Comparison of ENCODE assay signal across 8 mouse cellular contexts in the genomic region with DNA sequence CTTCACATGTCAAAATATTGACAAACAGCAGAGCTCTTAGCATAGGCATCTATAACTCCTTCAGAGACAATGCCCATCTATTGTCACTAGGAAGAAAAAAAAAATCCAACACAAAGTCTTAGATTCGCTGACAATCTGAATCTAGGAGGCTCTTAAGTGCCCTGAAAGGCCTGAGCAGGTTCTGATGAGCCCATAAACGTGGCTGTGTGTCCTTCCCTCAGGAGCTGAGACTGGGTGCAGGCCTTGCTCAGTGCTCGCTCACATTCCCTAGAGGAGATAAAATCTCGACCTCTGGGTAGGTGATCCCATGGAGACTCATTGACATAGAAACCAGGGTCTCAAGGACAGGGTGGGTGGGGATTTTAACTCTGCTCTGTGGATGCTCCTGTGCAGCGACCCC. TPM values are rescaled to one million over a fixed set of nuclear protein-coding genes. Genes with fewer than 3 reads are reported as not detected.
A peak's percentile ranks its signal among the peaks of the same experiment; 100 is the strongest.
DNase-seq lines count a peak whose midpoint lies in the region; ATAC-seq and TF ChIP-seq lines count a peak whose summit lies in the region.

No protein-coding gene starts in this region.

- intact Hi-C loops in left cerebral cortex, adult 2 months (cut with DNase I) = no loop called here
- intact Hi-C loops in left cerebral cortex, postnatal 10 days (cut with DNase I) = no loop called here
- intact Hi-C loops in left cerebral cortex, postnatal 14 days (cut with DNase I) = no loop called here

- H3K9ac ChIP-seq in embryonic facial prominence, embryonic 14.5 days (ENCODE audit: low read depth, low read length) = 0 out of 2 replicates have a peak overlapping the region, but pooled peaks have one; percentile 72
- H3K9ac ChIP-seq in intestine, postnatal 0 days (ENCODE audit: low read depth, low read length) = no peak overlapping the region
- H3K9ac ChIP-seq in neural tube, embryonic 15.5 days (replicated peaks) = peak overlapping the region; percentile 80

- no peak for TF ChIP-seq CTCF in left cerebral cortex, adult 2 months (IDR thresholded peaks at IDR 0.05)
- no peak for TF ChIP-seq CTCF in intestine, postnatal 0 days (IDR thresholded peaks at IDR 0.05; ENCODE audit: low read depth)

- no peaks in the 10 kb centered on the region for H3K9me3 ChIP-seq in embryonic facial prominence, embryonic 14.5 days (ENCODE audit: control insufficient read depth, low read length)
- H3K9me3 ChIP-seq in intestine, postnatal 0 days (ENCODE audit: control insufficient read depth) = no peaks in the 10 kb centered on the region
- H3K9me3 ChIP-seq in neural tube, embryonic 15.5 days (replicated peaks) = no peaks in the 10 kb centered on the region

- no peak overlapping the region for H3K27ac ChIP-seq in left cerebral cortex, adult 2 months
- H3K27ac ChIP-seq in embryonic facial prominence, embryonic 14.5 days (replicated peaks; ENCODE audit: low read depth, low read length) = no peak overlapping the region
- H3K27ac ChIP-seq in intestine, postnatal 0 days (ENCODE audit: low read depth, low read length) = no peak overlapping the region
- H3K27ac ChIP-seq in neural tube, embryonic 15.5 days (replicated peaks) = no peak overlapping the region

- H3K4me2 ChIP-seq in embryonic facial prominence, embryonic 14.5 days (ENCODE audit: low read depth, low read length) = peak overlapping the region; percentile 91
- peak overlapping the region; percentile 92 for H3K4me2 ChIP-seq in intestine, postnatal 0 days (replicated peaks; ENCODE audit: low read depth)
- peak overlapping the region; percentile 83 for H3K4me2 ChIP-seq in neural tube, embryonic 15.5 days

- H3K36me3 ChIP-seq in embryonic facial prominence, embryonic 14.5 days (ENCODE audit: control insufficient read depth, insufficient read depth, low read length) = no peaks in the 10 kb centered on the region
- no peaks in the 10 kb centered on the region for H3K36me3 ChIP-seq in intestine, postnatal 0 days (ENCODE audit: control insufficient read depth, insufficient read depth)
- no peaks in the 10 kb centered on the region for H3K36me3 ChIP-seq in neural tube, embryonic 15.5 days

- no peak for ATAC-seq in embryonic facial prominence, embryonic 14.5 days (ENCODE audit: low read depth)
- no peak for ATAC-seq in intestine, postnatal 0 days
- no peak for ATAC-seq in neural tube, embryonic 15.5 days (ENCODE audit: low FRiP score)
- no peak for ATAC-seq in erythroblast, adult 5-6 weeks (replicated peaks; ENCODE audit: low FRiP score, poor library complexity, severe bottlenecking)

- no peaks in the 10 kb centered on the region for H3K4me1 ChIP-seq in embryonic facial prominence, embryonic 14.5 days (ENCODE audit: control insufficient read depth, insufficient read depth, low read length)
- H3K4me1 ChIP-seq in intestine, postnatal 0 days (replicated peaks; ENCODE audit: control insufficient read depth, insufficient read depth, low read length) = no peaks in the 10 kb centered on the region
- H3K4me1 ChIP-seq in neural tube, embryonic 15.5 days = peaks cover 35% of the 10 kb centered on the region

- 29% methylated on average over 5 of the region's 5 CpGs for WGBS in embryonic facial prominence, embryonic 14.5 days
- 34% methylated on average over 5 of the region's 5 CpGs for WGBS in intestine, postnatal 0 days
- WGBS in neural tube, embryonic 15.5 days = 9% methylated on average over 5 of the region's 5 CpGs

- H3K27me3 ChIP-seq in embryonic facial prominence, embryonic 14.5 days (replicated peaks; ENCODE audit: control insufficient read depth, insufficient read depth, low read length) = peaks cover 31% of the 10 kb centered on the region
- H3K27me3 ChIP-seq in intestine, postnatal 0 days (replicated peaks; ENCODE audit: control insufficient read depth, insufficient read depth, low read length) = peaks cover 14% of the 10 kb centered on the region; the same call in 1 of the 2 replicates
- H3K27me3 ChIP-seq in neural tube, embryonic 15.5 days (replicated peaks) = no peaks in the 10 kb centered on the region

- DNase-seq in left cerebral cortex, adult 2 months (ENCODE audit: extremely low spot score in 1 of 2, low spot score in 2 of 2) = no peak
- DNase-seq in left cerebral cortex, postnatal 10 days (ENCODE audit: extremely low spot score in 1 of 2, low spot score in 2 of 2) = no peak
- no peak for DNase-seq in embryonic facial prominence, embryonic 14.5 days (ENCODE audit: low spot score)
- no peak for DNase-seq in cerebellum, postnatal 10 days
- no peak for DNase-seq in left cerebral cortex, postnatal 14 days (ENCODE audit: low spot score in 2 of 2)

- H3K4me3 ChIP-seq in left cerebral cortex, adult 2 months = peak overlapping the region; percentile 61
- peak overlapping the region; percentile 70 for H3K4me3 ChIP-seq in embryonic facial prominence, embryonic 14.5 days (ENCODE audit: low read depth, low read length)
- H3K4me3 ChIP-seq in intestine, postnatal 0 days (ENCODE audit: low read depth, low read length) = peak overlapping the region; percentile 74
- peak overlapping the region; percentile 77 for H3K4me3 ChIP-seq in neural tube, embryonic 15.5 days (replicated peaks)

RNA-seq across cellular contexts. Expression of a gene that starts 2.1 kb away (rescaled TPM):
- 1 to 10 TPM; 7.9 TPM for total RNA-seq in left cerebral cortex, adult 2 months (2021)
- total RNA-seq in left cerebral cortex, postnatal 10 days (2021) = 10 to 100 TPM; 10.8 to 11.2 TPM
- 4.1 and 4.3 TPM in 2 replicates for polyA plus RNA-seq in embryonic facial prominence, embryonic 14.5 days (2014; fragmentation: Nextera tagmentation; extraction: Ambion mirVana)
- polyA plus RNA-seq in intestine, postnatal 0 days (2015; fragmentation: Nextera tagmentation; extraction: Ambion mirVana) = 4.9 and 5.3 TPM in 2 replicates
- 10.4 and 12.1 TPM in 2 replicates for polyA plus RNA-seq in neural tube, embryonic 15.5 days (2015; fragmentation: Nextera tagmentation; extraction: Ambion mirVana)
- total RNA-seq in left cerebral cortex, postnatal 14 days (2021) = 1 to 10 TPM; 8.6 to 8.8 TPM
- total RNA-seq in erythroblast, adult 5-6 weeks (2015; ENCODE audit: low replicate concordance) = under 0.01 TPM in 1 of 2 replicates, not detected in the other
- total RNA-seq in erythroblast, adult 5-6 weeks (2017; ENCODE audit: low replicate concordance) = 0.28 and 0.43 TPM in 2 replicates

Comparison
In these comparisons a context has a peak if more than half of its experiments do, and no peak if none do; other contexts are left out.
1. RNA of a gene that starts 2.1 kb away (total RNA-seq): 10.8 to 11.2 TPM in left cerebral cortex, postnatal 10 days, 8.6 to 8.8 TPM in left cerebral cortex, postnatal 14 days and 7.9 TPM in left cerebral cortex, adult 2 months; under 0.01 to 0.43 TPM in erythroblast, adult 5-6 weeks; every median in the first group is over 4 times any median in the second.
2. Peak in every context shown above with its lines, with median percentiles within 50 percentile points of each other: H3K4me3 ChIP-seq and H3K4me2 ChIP-seq.